Mouse (Mus musculus) E14TG2a.4 (cell line): ENCODE data around the gene Mtss1l.

ENCODE experiments used
- H3K27me3 ChIP-seq: 2 replicates; pipeline ENCODE4 v1.6.1; 2014; ENCODE audit warnings: low read length, control low read depth; ENCODE audit not compliant: insufficient read depth
- H3K36me3 ChIP-seq: 2 replicates; pipeline ENCODE4 v1.6.1; 2014; ENCODE audit warnings: low read length, control low read depth; ENCODE audit not compliant: insufficient read depth
- H3K4me1 ChIP-seq: replicated peaks from 2 replicates; pipeline ENCODE4 v1.6.1; 2014; ENCODE audit warnings: low read depth, low read length, control low read depth
- H3K4me3 ChIP-seq: replicated peaks from 2 replicates; pipeline ENCODE4 v1.5.1; 2014; ENCODE audit warnings: mild to moderate bottlenecking, low read length
- H3K9me3 ChIP-seq: 2 replicates; pipeline ENCODE4 v1.6.1; 2014; ENCODE audit warnings: low read length, control low read depth
- CTCF ChIP-seq: conservative IDR thresholded peaks from 2 replicates; pipeline ENCODE4 v1.5.1; 2014; ENCODE audit warnings: low read length
- NANOG ChIP-seq: IDR thresholded peaks from 2 replicates; pipeline ENCODE4 v1.6.1; 2014; ENCODE audit warnings: borderline replicate concordance, low read length, mixed read lengths
- POU5F1 ChIP-seq: IDR thresholded peaks from 2 replicates; pipeline ENCODE4 v1.6.1; 2014; ENCODE audit warnings: low read length, borderline replicate concordance

Mtss1l gene

GRCm38 (mm10) chr8:110719898-110720653, 1.2 kb upstream of the Mtss1l start:
- H3K9me3 ChIP-seq = no peaks in the 10 kb centered on the region
- peaks cover 38% of the 10 kb centered on the region for H3K27me3 ChIP-seq
- peaks cover 49% of the 10 kb centered on the region for H3K36me3 ChIP-seq
- no peak for TF ChIP-seq NANOG
- TF ChIP-seq CTCF = no peak
- TF ChIP-seq POU5F1 = no peak
- peak overlapping the region; percentile 83; the same call in 1 of the 2 replicates for H3K4me3 ChIP-seq
- peaks cover 46% of the 10 kb centered on the region for H3K4me1 ChIP-seq

- H3K36me3 ChIP-seq = peaks cover 34% of the 10 kb centered on the region
- H3K27me3 ChIP-seq = peaks cover 47% of the 10 kb centered on the region
- TF ChIP-seq POU5F1 = no peak
- TF ChIP-seq NANOG = no peak
- TF ChIP-seq CTCF = no peak
- H3K9me3 ChIP-seq = no peaks in the 10 kb centered on the region
- H3K4me3 ChIP-seq = peak overlapping the region; percentile 83
- peaks cover 51% of the 10 kb centered on the region for H3K4me1 ChIP-seq
These were observed 534 bp downstream of the Mtss1l start for GRCm38 (mm10) chr8:110721606-110722413.

- peaks cover 31% of the 10 kb centered on the region for H3K36me3 ChIP-seq
- H3K4me1 ChIP-seq = peaks cover 51% of the 10 kb centered on the region
- no peaks in the 10 kb centered on the region for H3K9me3 ChIP-seq
- no peak for TF ChIP-seq NANOG
- no peak for TF ChIP-seq CTCF
- no peak for TF ChIP-seq POU5F1
- peaks cover 52% of the 10 kb centered on the region for H3K27me3 ChIP-seq
- peak overlapping the region; percentile 83 for H3K4me3 ChIP-seq
These were observed 1.2 kb downstream of the Mtss1l start for GRCm38 (mm10) chr8:110722414-110723011.

GRCm38 (mm10) chr8:110724493-110724892, 3.2 kb downstream of the Mtss1l start:
- Histone ChIP-seq H3K9me3 (no peaks in the 10 kb centered on the region), H3K27me3 (peaks cover 64% of the 10 kb centered on the region), H3K4me1 (peaks cover 45% of the 10 kb centered on the region), H3K36me3 (peaks cover 33% of the 10 kb centered on the region), H3K4me3 (no peak overlapping the region)
- TF ChIP-seq CTCF (no peak), NANOG (no peak), POU5F1 (no peak)

- Histone ChIP-seq H3K4me3 (no peak overlapping the region), H3K9me3 (no peaks in the 10 kb centered on the region), H3K27me3 (peaks cover 64% of the 10 kb centered on the region), H3K36me3 (peaks cover 26% of the 10 kb centered on the region), H3K4me1 (peaks cover 38% of the 10 kb centered on the region)
- no peak for TF ChIP-seq CTCF
- TF ChIP-seq NANOG = no peak
- no peak for TF ChIP-seq POU5F1
These were observed 4.0 kb downstream of the Mtss1l start for GRCm38 (mm10) chr8:110725084-110725838.

GRCm38 (mm10) chr8:110726893-110727292, 5.6 kb downstream of the Mtss1l start:
- TF ChIP-seq NANOG = no peak
- no peak for TF ChIP-seq POU5F1
- peak; percentile 35 for TF ChIP-seq CTCF
- Histone ChIP-seq H3K4me3 (peak overlapping the region; percentile 69), H3K27me3 (peaks cover 67% of the 10 kb centered on the region), H3K9me3 (no peaks in the 10 kb centered on the region), H3K4me1 (peaks cover 31% of the 10 kb centered on the region), H3K36me3 (peaks cover 31% of the 10 kb centered on the region)

GRCm38 (mm10) chr8:110731346-110731859, 10.1 kb downstream of the Mtss1l start:
- no peaks in the 10 kb centered on the region for H3K9me3 ChIP-seq

More at GRCm38 (mm10) chr8:110731346-110731859, 10.1 kb downstream of the Mtss1l start:
- peaks cover 16% of the 10 kb centered on the region for H3K4me1 ChIP-seq
- H3K4me3 ChIP-seq = no peak overlapping the region
- peaks cover 28% of the 10 kb centered on the region for H3K36me3 ChIP-seq
- no peak for TF ChIP-seq POU5F1
- no peak for TF ChIP-seq CTCF
- TF ChIP-seq NANOG = no peak
- H3K27me3 ChIP-seq = peaks cover 26% of the 10 kb centered on the region
